Mouse (Mus musculus) pancreas, adult 10 weeks (tissue): ENCODE data around the gene Slc25a30. TPM values are rescaled to one million over a fixed set of nuclear protein-coding genes. Genes with fewer than 3 reads are reported as not detected.

Experiments
- polyA plus RNA-seq: library from polyadenylated mRNA; stranded (reverse); fragments of 350-450 nt; fragmentation: Illumina TruSeq; extraction: RNeasy Lipid Tissue Mini Kit (QIAGEN cat#74804); gene quantifications from one replicate; pipeline ENCODE4 v1.2.3, GENCODE M21; 2015; ENCODE audit warnings: low read depth, low replicate concordance; ENCODE audit not compliant: insufficient read depth

The Slc25a30 gene
- polyA plus RNA-seq = 3.4 TPM

DNA sequence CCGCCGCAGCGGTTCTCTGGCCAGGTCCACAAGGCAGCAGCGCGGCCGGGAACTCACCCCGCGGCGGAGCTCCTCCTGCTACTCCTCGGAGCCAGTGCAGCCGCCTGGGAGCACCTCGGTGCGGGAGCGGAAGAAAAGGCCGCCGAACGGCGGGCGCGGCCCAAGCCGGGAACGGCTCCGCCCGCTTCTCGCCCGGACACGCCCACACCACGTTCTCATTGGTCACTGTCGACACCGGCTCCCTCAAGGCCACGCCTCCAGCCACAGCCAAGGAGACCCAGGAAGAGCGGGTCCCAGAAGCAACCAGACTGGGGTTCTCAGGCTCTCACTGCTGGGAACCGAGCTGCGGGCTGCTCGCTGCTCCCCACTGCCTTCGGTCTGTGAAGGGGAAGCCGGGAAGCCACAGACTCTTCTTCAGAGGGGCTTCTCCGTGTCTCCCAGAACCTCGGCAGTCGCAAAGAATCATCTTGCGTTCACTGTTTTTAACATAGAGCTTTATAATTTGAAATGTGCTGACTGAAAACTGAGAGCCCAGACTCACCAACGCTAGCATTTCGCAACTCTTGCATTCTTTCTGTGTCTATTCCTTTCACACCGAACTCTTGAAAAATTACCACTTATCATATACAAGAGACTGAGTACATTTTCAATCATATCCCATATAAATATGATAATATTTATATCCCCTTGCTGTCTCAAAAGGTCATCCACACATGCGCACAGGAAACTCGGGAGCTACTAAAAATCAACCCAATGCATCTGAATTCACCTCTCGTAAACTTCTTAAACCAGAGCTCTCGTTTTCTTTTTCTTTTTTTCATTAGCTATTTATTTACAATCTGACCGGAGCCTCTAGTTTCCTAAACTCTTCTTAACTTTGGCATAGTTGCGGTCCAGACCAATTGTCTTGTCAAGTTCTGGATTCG is at the start of gene Slc25a30:
Gene Slc25a30, minus strand, starts transcription at position 170 of the 926 bp plus-strand sequence.

DNA sequence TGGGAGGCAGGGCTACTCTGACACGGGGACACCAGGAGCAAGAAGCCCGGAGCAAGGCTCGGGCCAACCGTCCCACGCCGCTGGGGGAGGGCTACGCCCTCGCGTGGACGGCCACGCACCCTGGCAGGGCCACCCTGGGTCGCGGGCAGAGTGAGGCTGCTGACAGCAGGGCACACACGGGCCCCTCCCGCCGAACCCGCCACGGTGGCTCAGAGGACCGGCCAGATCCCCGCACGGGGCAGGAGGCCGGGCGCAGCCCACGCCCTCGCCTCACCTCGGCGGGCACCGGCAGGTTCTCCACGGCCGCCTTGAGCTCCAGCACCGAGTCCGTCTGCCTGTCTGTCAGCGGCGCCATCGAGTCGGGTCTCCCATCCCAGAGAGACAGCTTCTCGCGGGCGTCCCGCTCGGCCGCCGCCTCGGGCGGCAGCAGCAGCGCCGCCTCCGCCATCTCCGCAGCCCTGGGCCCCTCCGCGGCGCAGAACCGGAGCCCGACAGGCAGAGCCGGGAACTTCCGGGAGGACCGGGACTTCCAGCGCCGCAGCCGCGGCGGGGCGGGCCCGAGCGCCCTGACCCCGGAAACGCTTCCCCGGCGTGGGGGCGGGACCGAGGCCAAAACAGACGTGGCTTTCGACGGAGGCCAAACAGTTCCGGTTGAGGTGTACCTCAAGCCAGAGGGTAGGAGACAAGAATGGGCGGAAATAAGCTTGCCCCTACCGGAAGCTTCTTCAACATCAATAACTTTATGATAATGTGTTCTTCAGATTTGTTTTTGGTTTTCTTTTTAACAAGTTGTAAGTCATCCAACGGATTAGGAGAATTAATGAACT is 32.6 kb downstream of the Slc25a30 start, which contains the start of gene Cog3:
Gene Cog3, minus strand, starts transcription at position 527 of the 827 bp plus-strand sequence.

Other genes starting within 250 kb of the Slc25a30 start
- gene Spert, start 193.9 kb downstream of the Slc25a30 start, polyA plus RNA-seq = not detected
- gene Erich6b, start 144.8 kb downstream of the Slc25a30 start, polyA plus RNA-seq = not detected
- 8.8 TPM for gene Cog3, start 32.5 kb downstream of the Slc25a30 start, polyA plus RNA-seq
- gene Tpt1, start 58.1 kb upstream of the Slc25a30 start, polyA plus RNA-seq = 3,184 TPM
- gene Kctd4, start 168.0 kb upstream of the Slc25a30 start, polyA plus RNA-seq = not detected
- 3.8 TPM for gene Gtf2f2, start 223.8 kb upstream of the Slc25a30 start, polyA plus RNA-seq